Mouse (Mus musculus): Measurements from ENCODE around the gene Gm29423.
"Not testable (repeated sequence)": the region's sequence is repeated elsewhere in the genome, so short reads cannot be mapped to it uniquely, and the experiment has no call there.

The Gm29423 gene

GRCm38 (mm10) chrY:70303187-70303586 lies at the start of gene Gm29423, which contains the start of gene Gm29644:
Gene Gm29423, minus strand, starts transcription at chrY:70303287.
Gene Gm29644, minus strand, starts transcription at chrY:70303343.
- not testable (repeated sequence) for DNase-seq (ENCODE audit: low read depth in 2 of 2, low spot score in 2 of 2)

- DNase-seq (ENCODE audit: low read depth in 2 of 2, low spot score in 2 of 2): not testable (repeated sequence)
These were observed 29.5 kb downstream of the Gm29423 start, which contains the start of gene Gm21118 for GRCm38 (mm10) chrY:70273542-70273941. Gene Gm21118, minus strand, starts transcription at chrY:70273642.

All from CD8-positive naive resting alpha-beta T cell, adult 2 months (primary cell).